Mouse (Mus musculus) forebrain, embryonic 15.5 days (tissue): ENCODE results near the gene Hmgcl. TPM values are rescaled to one million over a fixed set of nuclear protein-coding genes. Genes with fewer than 3 reads are reported as not detected.

Experiments
- ATAC-seq: fragments of 200-750 bp; cut with Nextera tagmentation; replicated peaks from 2 replicates; pipeline ENCODE4 v1.8.0; 2017; ENCODE audit warnings: mild to moderate bottlenecking, moderate TSS enrichment, moderate library complexity
- H3K27ac ChIP-seq: fragments of 300-500 bp; sonication (generic); replicated peaks from 2 replicates; pipeline ENCODE4 v1.5.1; 2015; ENCODE audit warnings: mild to moderate bottlenecking, inconsistent platforms
- H3K27me3 ChIP-seq: fragments of 300-500 bp; sonication (generic); 2 replicates; pipeline ENCODE4 v1.6.1; 2015; ENCODE audit warnings: inconsistent platforms
- H3K36me3 ChIP-seq: fragments of 300-500 bp; sonication (generic); 2 replicates; pipeline ENCODE4 v1.6.1; 2015; ENCODE audit warnings: mild to moderate bottlenecking, inconsistent platforms
- H3K4me1 ChIP-seq: fragments of 300-500 bp; sonication (generic); 2 replicates; pipeline ENCODE4 v1.6.1; 2015; ENCODE audit warnings: inconsistent platforms
- H3K4me2 ChIP-seq: fragments of 300-500 bp; sonication (generic); replicated peaks from 2 replicates; pipeline ENCODE4 v1.6.1; 2015; ENCODE audit warnings: mild to moderate bottlenecking, inconsistent platforms
- H3K4me3 ChIP-seq: fragments of 300-500 bp; sonication (generic); 2 replicates; pipeline ENCODE4 v1.5.1; 2015; ENCODE audit warnings: mild to moderate bottlenecking, inconsistent platforms
- H3K9ac ChIP-seq: fragments of 300-500 bp; sonication (generic); replicated peaks from 2 replicates; pipeline ENCODE4 v1.6.1; 2015; ENCODE audit warnings: mild to moderate bottlenecking, inconsistent platforms
- H3K9me3 ChIP-seq: fragments of 300-500 bp; sonication (generic); 2 replicates; pipeline ENCODE4 v1.6.1; 2016; ENCODE audit warnings: inconsistent platforms
- WGBS: fragments of 180-500 bp; shearing (Covaris S2); methylation state at CpG from one replicate; pipeline ENCODE4 v1.1.7; 2015; ENCODE audit warnings: mixed read lengths; 5-methylcytosine and 5-hydroxymethylcytosine counted together
- polyA plus RNA-seq: library from polyadenylated mRNA; unstranded; fragments of >200 nt; fragmentation: Nextera tagmentation; extraction: Ambion mirVana; gene quantifications from 2 replicates; pipeline ENCODE4 v1.2.1, GENCODE M21; 2015

The Hmgcl gene
- polyA plus RNA-seq = 61.3 and 66.6 TPM in 2 replicates

- under 1% methylated on average over 23 of the region's 23 CpGs for WGBS
- H3K9me3 ChIP-seq = no peaks in the 10 kb centered on the region
- H3K36me3 ChIP-seq = peaks cover 5% of the 10 kb centered on the region
- H3K4me3 ChIP-seq = peak within 1 kb of the TSS; percentile 54
- H3K4me1 ChIP-seq = peaks cover 19% of the 10 kb centered on the region
- H3K9ac ChIP-seq = peak within 1 kb of the TSS; percentile 64
- peak within 1 kb of the TSS; percentile 79 for H3K27ac ChIP-seq
- H3K27me3 ChIP-seq = no peaks in the 10 kb centered on the region
- ATAC-seq = peak; percentile 95
- H3K4me2 ChIP-seq = peak within 1 kb of the TSS; percentile 85
Measured at GRCm38 (mm10) chr4:135946278-135946658, at the start of gene Hmgcl. Gene Hmgcl (plus strand): TSS chr4:135946448.

- no peaks in the 10 kb centered on the region for H3K4me1 ChIP-seq
- no peak overlapping the region for H3K4me3 ChIP-seq
- no peaks in the 10 kb centered on the region for H3K27me3 ChIP-seq
- no peak overlapping the region for H3K9ac ChIP-seq
- no peaks in the 10 kb centered on the region for H3K9me3 ChIP-seq
- no peaks in the 10 kb centered on the region for H3K36me3 ChIP-seq
- H3K4me2 ChIP-seq = no peak overlapping the region
- H3K27ac ChIP-seq = no peak overlapping the region
- 85% methylated on average over 8 of the region's 9 CpGs for WGBS
- no peak for ATAC-seq
Measured at GRCm38 (mm10) chr4:135898380-135899049, 47.7 kb upstream of the Hmgcl start.

- 88% methylated on average over 7 of the region's 7 CpGs for WGBS
- Histone ChIP-seq H3K4me2 (no peak overlapping the region), H3K36me3 (no peaks in the 10 kb centered on the region), H3K27me3 (no peaks in the 10 kb centered on the region), H3K4me3 (no peak overlapping the region), H3K9me3 (no peaks in the 10 kb centered on the region), H3K9ac (no peak overlapping the region), H3K4me1 (no peaks in the 10 kb centered on the region), H3K27ac (no peak overlapping the region)
- no peak for ATAC-seq
Measured at GRCm38 (mm10) chr4:135899050-135899448, 47.2 kb upstream of the Hmgcl start.

GRCm38 (mm10) chr4:135900008-135900407, 46.2 kb upstream of the Hmgcl start:
- Histone ChIP-seq H3K4me1 (no peaks in the 10 kb centered on the region), H3K4me2 (no peak overlapping the region), H3K4me3 (no peak overlapping the region), H3K36me3 (no peaks in the 10 kb centered on the region), H3K27me3 (no peaks in the 10 kb centered on the region), H3K9ac (no peak overlapping the region), H3K27ac (no peak overlapping the region), H3K9me3 (no peaks in the 10 kb centered on the region)
- 75% methylated on average over 5 of the region's 5 CpGs for whole genome bisulfite sequencing
- ATAC-seq = no peak

- no peaks in the 10 kb centered on the region for H3K27me3 ChIP-seq
- WGBS = 95% methylated on average over 4 of the region's 4 CpGs
- no peak overlapping the region for H3K4me2 ChIP-seq
- no peaks in the 10 kb centered on the region for H3K9me3 ChIP-seq
- ATAC-seq = no peak
- no peaks in the 10 kb centered on the region for H3K36me3 ChIP-seq
- H3K27ac ChIP-seq = no peak overlapping the region
- no peak overlapping the region for H3K4me3 ChIP-seq
- no peak overlapping the region for H3K9ac ChIP-seq
- no peaks in the 10 kb centered on the region for H3K4me1 ChIP-seq
Measured at GRCm38 (mm10) chr4:135902606-135903242, 43.5 kb upstream of the Hmgcl start.

- no peak for ATAC-seq
- 51% methylated on average over 1 of the region's 1 CpGs for WGBS
- Histone ChIP-seq H3K27ac (no peak overlapping the region), H3K4me2 (no peak overlapping the region), H3K9ac (no peak overlapping the region), H3K9me3 (no peaks in the 10 kb centered on the region), H3K27me3 (no peaks in the 10 kb centered on the region), H3K36me3 (no peaks in the 10 kb centered on the region), H3K4me3 (no peak overlapping the region), H3K4me1 (no peaks in the 10 kb centered on the region)
Measured at GRCm38 (mm10) chr4:135904810-135905209, 41.4 kb upstream of the Hmgcl start.

- WGBS = 91% methylated on average over 3 of the region's 3 CpGs
Measured at GRCm38 (mm10) chr4:135906633-135907032, 39.6 kb upstream of the Hmgcl start.

GRCm38 (mm10) chr4:135909326-135910066, 36.8 kb upstream of the Hmgcl start:
- 74% methylated on average over 13 of the region's 13 CpGs for WGBS
- no peak overlapping the region for H3K4me3 ChIP-seq
- no peaks in the 10 kb centered on the region for H3K4me1 ChIP-seq
- H3K36me3 ChIP-seq = no peaks in the 10 kb centered on the region
- no peaks in the 10 kb centered on the region for H3K27me3 ChIP-seq
- no peaks in the 10 kb centered on the region for H3K9me3 ChIP-seq
- H3K27ac ChIP-seq = no peak overlapping the region
- no peak overlapping the region for H3K4me2 ChIP-seq
- ATAC-seq = no peak
- H3K9ac ChIP-seq = no peak overlapping the region

More at GRCm38 (mm10) chr4:135906633-135907032, 39.6 kb upstream of the Hmgcl start:
- Histone ChIP-seq H3K9me3 (no peaks in the 10 kb centered on the region), H3K4me3 (no peak overlapping the region), H3K9ac (no peak overlapping the region), H3K27ac (no peak overlapping the region), H3K27me3 (no peaks in the 10 kb centered on the region), H3K4me2 (no peak overlapping the region), H3K4me1 (no peaks in the 10 kb centered on the region), H3K36me3 (no peaks in the 10 kb centered on the region)
- no peak for ATAC-seq

- Histone ChIP-seq H3K9me3 (no peaks in the 10 kb centered on the region), H3K4me2 (no peak overlapping the region), H3K27me3 (no peaks in the 10 kb centered on the region), H3K36me3 (no peaks in the 10 kb centered on the region), H3K4me3 (no peak overlapping the region), H3K27ac (no peak overlapping the region), H3K4me1 (no peaks in the 10 kb centered on the region), H3K9ac (no peak overlapping the region)
- WGBS = 73% methylated on average over 7 of the region's 7 CpGs
- ATAC-seq = no peak
Measured at GRCm38 (mm10) chr4:135911531-135911930, 34.7 kb upstream of the Hmgcl start.

- H3K27me3 ChIP-seq = no peaks in the 10 kb centered on the region
- no peak for ATAC-seq
- 50% methylated on average over 3 of the region's 3 CpGs for WGBS
- H3K36me3 ChIP-seq = no peaks in the 10 kb centered on the region
- no peaks in the 10 kb centered on the region for H3K9me3 ChIP-seq
- no peak overlapping the region for H3K4me2 ChIP-seq
- H3K9ac ChIP-seq = no peak overlapping the region
- H3K4me1 ChIP-seq = no peaks in the 10 kb centered on the region
- no peak overlapping the region for H3K27ac ChIP-seq
- H3K4me3 ChIP-seq = no peak overlapping the region
Measured at GRCm38 (mm10) chr4:135912164-135912563, 34.1 kb upstream of the Hmgcl start.

GRCm38 (mm10) chr4:135912835-135913234, 33.4 kb upstream of the Hmgcl start:
- H3K27me3 ChIP-seq = no peaks in the 10 kb centered on the region
- no peaks in the 10 kb centered on the region for H3K4me1 ChIP-seq
- H3K9ac ChIP-seq = no peak overlapping the region
- H3K27ac ChIP-seq = no peak overlapping the region; the same call in 1 of the 2 replicates
- no peak overlapping the region for H3K4me2 ChIP-seq
- H3K36me3 ChIP-seq = no peaks in the 10 kb centered on the region
- H3K9me3 ChIP-seq = no peaks in the 10 kb centered on the region
- WGBS = 38% methylated on average over 3 of the region's 3 CpGs
- peak; percentile 78; the same call in 1 of the 2 replicates for ATAC-seq
- no peak overlapping the region for H3K4me3 ChIP-seq

GRCm38 (mm10) chr4:135913433-135913832, 32.8 kb upstream of the Hmgcl start:
- Histone ChIP-seq H3K9me3 (no peaks in the 10 kb centered on the region), H3K9ac (no peak overlapping the region), H3K4me3 (no peak overlapping the region), H3K4me2 (no peak overlapping the region), H3K36me3 (no peaks in the 10 kb centered on the region), H3K27me3 (no peaks in the 10 kb centered on the region), H3K27ac (no peak overlapping the region), H3K4me1 (no peaks in the 10 kb centered on the region)
- no peak for ATAC-seq
- 80% methylated on average over 4 of the region's 4 CpGs for WGBS
